Mouse (Mus musculus): ENCODE measurements around the gene Prr29. TPM values are rescaled to one million over a fixed set of nuclear protein-coding genes. Genes with fewer than 3 reads are reported as not detected.
"Not testable (repeated sequence)": the region's sequence is repeated elsewhere in the genome, so short reads cannot be mapped to it uniquely, and the experiment has no call there.

Prr29 gene
- total and polyA plus RNA-seq, 2 experiments from 2014 or later: 0.33 TPM; not detected in 1

DNA sequence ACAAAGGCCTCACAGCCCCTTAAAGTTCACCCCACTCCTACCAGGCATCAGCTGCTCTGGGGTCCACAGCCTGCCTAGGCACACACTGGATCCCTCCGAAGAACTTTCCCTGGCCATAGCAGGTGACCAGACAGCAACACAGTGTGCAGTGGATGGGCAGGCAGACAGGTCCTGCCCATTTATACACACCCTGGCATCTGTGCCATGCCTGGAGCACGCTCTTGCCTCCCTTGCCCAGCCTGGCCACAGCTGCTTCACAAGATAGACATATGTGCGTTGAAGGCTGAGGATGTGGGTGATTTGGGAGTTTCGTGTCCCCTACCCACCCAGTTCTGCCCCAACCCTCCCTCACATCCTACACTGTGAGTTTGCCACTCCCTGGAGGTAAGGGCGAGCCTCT is 27.2 kb upstream of the Prr29 start:
- no peak for DNase-seq (ENCODE audit: low spot score)
- WGBS: 74% methylated on average over 5 of the region's 5 CpGs
- no peaks in the 10 kb centered on the region for H3K27me3 ChIP-seq (ENCODE audit: insufficient read depth, low read length)

GRCm38 (mm10) chr11:106338870-106339269 is 26.4 kb upstream of the Prr29 start:
- WGBS: 74% methylated on average over 7 of the region's 7 CpGs

More for the DNA sequence above, 27.2 kb upstream of the Prr29 start:
- no peak for ATAC-seq (ENCODE audit: low FRiP score)
- H3K4me2 ChIP-seq (ENCODE audit: low read depth, low read length, poor library complexity, severe bottlenecking): no peak overlapping the region
- no peaks in the 10 kb centered on the region for H3K4me1 ChIP-seq (ENCODE audit: insufficient read depth, low read length)
- H3K27ac ChIP-seq (ENCODE audit: low read depth, low read length): no peak overlapping the region
- H3K4me3 ChIP-seq (ENCODE audit: low read depth, low read length): no peak overlapping the region
- TF ChIP-seq CTCF (IDR thresholded peaks at IDR 0.05): no peak
- H3K36me3 ChIP-seq (ENCODE audit: insufficient read depth, low read length): no peaks in the 10 kb centered on the region
- no peak overlapping the region for H3K9ac ChIP-seq (replicated peaks; ENCODE audit: low read length, poor library complexity, severe bottlenecking)
- H3K9me3 ChIP-seq (ENCODE audit: low read length): no peaks in the 10 kb centered on the region

GRCm38 (mm10) chr11:106339323-106339722 is 25.9 kb upstream of the Prr29 start:
- not testable (repeated sequence) for H3K9me3 ChIP-seq (ENCODE audit: low read length); H3K4me2 ChIP-seq (ENCODE audit: low read depth, low read length, poor library complexity, severe bottlenecking); H3K4me3 ChIP-seq (ENCODE audit: low read depth, low read length); H3K4me1 ChIP-seq (ENCODE audit: insufficient read depth, low read length); ATAC-seq (ENCODE audit: low FRiP score); H3K27ac ChIP-seq (ENCODE audit: low read depth, low read length); H3K27me3 ChIP-seq (ENCODE audit: insufficient read depth, low read length); DNase-seq (ENCODE audit: low spot score); H3K36me3 ChIP-seq (ENCODE audit: insufficient read depth, low read length); H3K9ac ChIP-seq (replicated peaks; ENCODE audit: low read length, poor library complexity, severe bottlenecking)
- 90% methylated on average over 4 of the region's 4 CpGs for WGBS

More at GRCm38 (mm10) chr11:106338870-106339269, 26.4 kb upstream of the Prr29 start:
- Histone ChIP-seq H3K27me3 (ENCODE audit: insufficient read depth, low read length) (no peaks in the 10 kb centered on the region), H3K9ac (replicated peaks; ENCODE audit: low read length, poor library complexity, severe bottlenecking) (no peak overlapping the region), H3K4me1 (ENCODE audit: insufficient read depth, low read length) (no peaks in the 10 kb centered on the region), H3K27ac (ENCODE audit: low read depth, low read length) (no peak overlapping the region), H3K4me3 (ENCODE audit: low read depth, low read length) (no peak overlapping the region), H3K36me3 (ENCODE audit: insufficient read depth, low read length) (no peaks in the 10 kb centered on the region), H3K4me2 (ENCODE audit: low read depth, low read length, poor library complexity, severe bottlenecking) (no peak overlapping the region), H3K9me3 (ENCODE audit: low read length) (no peaks in the 10 kb centered on the region)
- DNase-seq (ENCODE audit: low spot score) (no peak), ATAC-seq (ENCODE audit: low FRiP score) (no peak)
- no peak for TF ChIP-seq CTCF (IDR thresholded peaks at IDR 0.05)

DNA sequence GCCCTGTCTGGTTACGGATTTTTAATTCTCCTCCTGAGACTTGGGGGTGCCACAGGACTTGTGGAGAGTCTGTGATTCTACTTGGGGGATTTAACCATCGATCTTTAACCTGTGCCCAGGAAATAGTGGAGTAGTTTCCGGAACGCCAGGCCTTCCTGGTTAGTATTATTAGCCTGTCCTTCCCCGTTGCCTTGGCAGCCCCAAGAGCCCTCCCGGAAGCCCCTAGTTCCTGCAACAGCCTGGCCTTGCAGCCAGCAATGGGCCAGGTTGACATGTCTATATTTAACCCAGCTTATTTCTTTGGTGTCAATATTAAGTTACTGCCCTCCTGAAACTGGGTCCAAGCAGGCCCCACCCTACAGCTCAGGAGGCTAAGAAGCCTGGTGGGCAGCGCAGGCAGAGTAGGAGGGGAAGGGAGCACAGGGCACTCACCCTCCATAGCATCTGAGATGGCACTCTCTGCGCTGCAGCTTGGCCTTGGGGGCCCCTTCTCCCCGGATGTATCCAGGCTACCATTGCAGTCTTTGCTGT is 24.2 kb upstream of the Prr29 start:
- Histone ChIP-seq H3K9me3 (ENCODE audit: low read length) (no peaks in the 10 kb centered on the region), H3K27ac (ENCODE audit: low read depth, low read length) (no peak overlapping the region), H3K4me2 (ENCODE audit: low read depth, low read length, poor library complexity, severe bottlenecking) (no peak overlapping the region), H3K36me3 (ENCODE audit: insufficient read depth, low read length) (no peaks in the 10 kb centered on the region), H3K9ac (replicated peaks; ENCODE audit: low read length, poor library complexity, severe bottlenecking) (no peak overlapping the region), H3K4me1 (ENCODE audit: insufficient read depth, low read length) (no peaks in the 10 kb centered on the region), H3K27me3 (ENCODE audit: insufficient read depth, low read length) (no peaks in the 10 kb centered on the region), H3K4me3 (ENCODE audit: low read depth, low read length) (no peak overlapping the region)
- no peak for ATAC-seq (ENCODE audit: low FRiP score)
- TF ChIP-seq CTCF (IDR thresholded peaks at IDR 0.05): no peak
- WGBS: 84% methylated on average over 9 of the region's 9 CpGs
- DNase-seq (ENCODE audit: low spot score): no peak

DNA sequence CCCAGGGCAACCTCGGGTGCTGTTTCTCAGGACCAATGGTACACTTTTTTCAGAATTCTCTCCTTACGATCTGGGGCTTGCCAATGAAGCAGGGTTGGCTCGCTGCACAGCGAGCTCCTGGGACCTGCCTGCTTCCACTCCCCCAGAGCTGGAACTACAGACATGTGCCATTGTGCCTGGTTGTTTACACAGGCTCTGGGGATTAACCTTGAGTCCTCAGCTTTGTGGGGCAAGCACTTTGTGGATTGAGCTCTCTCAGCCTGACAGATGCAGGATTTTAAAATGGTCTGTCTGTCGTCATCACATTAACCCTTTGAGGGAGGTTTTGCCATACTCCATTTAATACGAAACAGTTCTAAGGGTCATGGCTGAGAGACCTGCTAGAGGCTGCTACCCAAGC is 20.4 kb upstream of the Prr29 start:
- Histone ChIP-seq H3K9me3 (ENCODE audit: low read length) (no peaks in the 10 kb centered on the region), H3K4me3 (ENCODE audit: low read depth, low read length) (no peak overlapping the region), H3K4me1 (ENCODE audit: insufficient read depth, low read length) (no peaks in the 10 kb centered on the region), H3K27me3 (ENCODE audit: insufficient read depth, low read length) (no peaks in the 10 kb centered on the region), H3K27ac (ENCODE audit: low read depth, low read length) (no peak overlapping the region), H3K4me2 (ENCODE audit: low read depth, low read length, poor library complexity, severe bottlenecking) (no peak overlapping the region), H3K9ac (replicated peaks; ENCODE audit: low read length, poor library complexity, severe bottlenecking) (no peak overlapping the region), H3K36me3 (ENCODE audit: insufficient read depth, low read length) (no peaks in the 10 kb centered on the region)
- WGBS: 32% methylated on average over 6 of the region's 6 CpGs
- DNase-seq (ENCODE audit: low spot score): no peak
- no peak for TF ChIP-seq CTCF (IDR thresholded peaks at IDR 0.05)
- no peak for ATAC-seq (ENCODE audit: low FRiP score)

- WGBS: 91% methylated on average over 6 of the region's 6 CpGs
- Histone ChIP-seq H3K4me3 (ENCODE audit: low read depth, low read length) (no peak overlapping the region), H3K9ac (replicated peaks; ENCODE audit: low read length, poor library complexity, severe bottlenecking) (no peak overlapping the region), H3K27ac (ENCODE audit: low read depth, low read length) (no peak overlapping the region), H3K4me2 (ENCODE audit: low read depth, low read length, poor library complexity, severe bottlenecking) (no peak overlapping the region), H3K36me3 (ENCODE audit: insufficient read depth, low read length) (no peaks in the 10 kb centered on the region), H3K4me1 (ENCODE audit: insufficient read depth, low read length) (no peaks in the 10 kb centered on the region), H3K27me3 (ENCODE audit: insufficient read depth, low read length) (no peaks in the 10 kb centered on the region), H3K9me3 (ENCODE audit: low read length) (no peaks in the 10 kb centered on the region)
- DNase-seq (ENCODE audit: low spot score) (no peak), ATAC-seq (ENCODE audit: low FRiP score) (no peak)
- TF ChIP-seq CTCF (IDR thresholded peaks at IDR 0.05): no peak
Observed at GRCm38 (mm10) chr11:106349772-106350171, 15.5 kb upstream of the Prr29 start.
